Mouse (Mus musculus): Measurements from ENCODE around the gene Sva.

Gene Sva

GRCm38 (mm10) chr6:42038094-42038493 lies at the start of gene Sva:
Sva (plus strand) TSS chr6:42038394.
- DNase-seq (ENCODE audit: low spot score in 2 of 2) = no peak
